ENCODE assay signal across 10 mouse cellular contexts in the genomic region with DNA sequence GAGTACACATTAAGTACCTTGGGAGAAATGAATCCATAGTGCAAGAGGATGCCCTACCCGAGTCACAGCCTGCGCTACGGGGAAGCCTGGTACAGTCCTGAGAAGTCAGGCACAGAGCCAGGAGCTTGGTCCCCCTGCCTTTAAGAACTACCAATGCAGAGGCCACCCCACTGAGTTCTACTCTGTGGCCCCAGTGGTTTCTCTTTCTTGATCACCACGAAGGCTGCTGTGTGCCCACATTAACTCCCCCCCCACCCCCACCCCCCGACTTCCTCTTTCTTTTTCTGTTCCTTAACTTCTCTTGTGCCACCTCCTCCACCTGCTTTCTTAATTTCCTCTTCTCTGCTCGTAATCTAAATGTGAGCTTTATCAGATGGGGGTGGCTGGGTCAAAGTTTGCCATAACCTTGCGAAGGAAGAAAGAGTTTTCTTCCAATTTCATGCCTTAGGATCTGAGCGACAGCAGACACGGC.
DNase-seq lines count a peak whose midpoint lies in the region; ATAC-seq lines count a peak whose summit lies in the region.
"Had no signal": no experiment of that assay in that cellular context is flagged by ENCODE, and none has a peak within 500 bp of the region (broad histone marks: within the 10 kb centered on the region; RNA-seq: fewer than 3 reads in every experiment).

No protein-coding gene starts in this region.

- intact Hi-C loops in heart, postnatal 25 days (cut with DNase I) = no loop called here

- DNase-seq in A20 (ENCODE audit: low read depth, low spot score) = peak; percentile 95
- peak; percentile 84 for DNase-seq in CD4-positive helper T cell, adult 2 months (ENCODE audit: low read depth, low spot score)
- peak; percentile 52 to 70 for DNase-seq in natural killer cell, adult 2 months (ENCODE audit: low spot score in 2 of 2)
- DNase-seq in cerebellum, adult 18-20 months = no peak
- no peak for DNase-seq in forebrain, embryonic 10.5 days (ENCODE audit: extremely low spot score, low spot score)
- DNase-seq in heart, postnatal 25 days (ENCODE audit: low spot score) = no peak
- no peak for DNase-seq in gastrocnemius, adult 8-10 months (ENCODE audit: low spot score in 2 of 2)
- DNase-seq: adrenal gland, adult 2 months; midbrain, embryonic 14.5 days had no signal

- WGBS in intestine, embryonic 15.5 days = 63% methylated on average over 9 of the region's 9 CpGs
- WGBS in forebrain, embryonic 10.5 days = 79% methylated on average over 9 of the region's 9 CpGs

- H3K27me3 ChIP-seq in intestine, embryonic 15.5 days (replicated peaks) = no peaks in the 10 kb centered on the region
- H3K27me3 ChIP-seq in forebrain, embryonic 10.5 days (ENCODE audit: poor library complexity, severe bottlenecking) = no peaks in the 10 kb centered on the region

- no peak overlapping the region for H3K9ac ChIP-seq in intestine, embryonic 15.5 days

- no peaks in the 10 kb centered on the region for H3K4me1 ChIP-seq in intestine, embryonic 15.5 days (replicated peaks)
- H3K4me1 ChIP-seq in forebrain, embryonic 10.5 days = peaks cover 8% of the 10 kb centered on the region; the same call in 1 of the 2 replicates

- H3K4me2 ChIP-seq in intestine, embryonic 15.5 days (replicated peaks) = no peak overlapping the region

- H3K36me3 ChIP-seq in intestine, embryonic 15.5 days = no peaks in the 10 kb centered on the region
- H3K36me3 ChIP-seq in forebrain, embryonic 10.5 days (replicated peaks) = no peaks in the 10 kb centered on the region

- H3K4me3 ChIP-seq in intestine, embryonic 15.5 days (replicated peaks) = no peak overlapping the region
- H3K4me3 ChIP-seq in forebrain, embryonic 10.5 days = no peak overlapping the region

- H3K27ac ChIP-seq in intestine, embryonic 15.5 days = no peak overlapping the region; the same call in 1 of the 2 replicates
- no peak overlapping the region for H3K27ac ChIP-seq in forebrain, embryonic 10.5 days

- peak; percentile 23; the same call in 1 of the 2 replicates for ATAC-seq in intestine, embryonic 15.5 days

- no peaks in the 10 kb centered on the region for H3K9me3 ChIP-seq in intestine, embryonic 15.5 days
- no peaks in the 10 kb centered on the region for H3K9me3 ChIP-seq in forebrain, embryonic 10.5 days

Comparison
In these comparisons a context has a peak if more than half of its experiments do, and no peak if none do; other contexts are left out.
1. DNase-seq: peak in A20 (single experiment), CD4-positive helper T cell, adult 2 months (single experiment) and natural killer cell, adult 2 months (2 of 2); none in cerebellum, adult 18-20 months (0 of 2), forebrain, embryonic 10.5 days (single experiment), heart, postnatal 25 days (single experiment) and gastrocnemius, adult 8-10 months (0 of 2).